Mouse (Mus musculus) layer of hippocampus, postnatal 14 days (tissue): Measurements from ENCODE around the gene Gm10490. TPM values are rescaled to one million over a fixed set of nuclear protein-coding genes. Genes with fewer than 3 reads are reported as not detected.
A peak's percentile ranks its signal among the peaks of the same experiment; 100 is the strongest.

ENCODE experiments used
- DNase-seq, 2 experiments: peaks; one replicate each; pipeline ENCODE4 v3.0.0; 2021 to 2022; ENCODE audit warnings: low spot score in 2 of 2, mixed read lengths in 1 of 2
- total RNA-seq, 2 experiments: library from RNA; stranded (reverse); gene quantifications; 2 replicates each; pipeline ENCODE4 v1.2.3; 2021

The Gm10490 gene
- total RNA-seq, 2 experiments from 2014 or later = not detected

GRCm38 (mm10) chrX:7926266-7926665 lies 16.9 kb downstream of the Gm10490 start:
- no peak for DNase-seq

GRCm38 (mm10) chrX:7927116-7927515 lies 17.8 kb downstream of the Gm10490 start:
- DNase-seq = no peak

GRCm38 (mm10) chrX:7928270-7928790 lies 19.0 kb downstream of the Gm10490 start, which contains the start of gene Eras:
TSS of gene Eras (minus strand) at chrX:7928607.
- no peak for DNase-seq

- no peak for DNase-seq
Observed at GRCm38 (mm10) chrX:7936874-7937273, 27.5 kb downstream of the Gm10490 start.

GRCm38 (mm10) chrX:7937667-7938066 lies 28.3 kb downstream of the Gm10490 start:
- no peak for DNase-seq

GRCm38 (mm10) chrX:7945618-7946017 lies 36.3 kb downstream of the Gm10490 start:
- no peak for DNase-seq

- DNase-seq = no peak
Observed at GRCm38 (mm10) chrX:7947108-7947899, 38.0 kb downstream of the Gm10490 start, which contains the start of gene Hdac6. TSS of gene Hdac6 (minus strand) at chrX:7947889.

GRCm38 (mm10) chrX:7947900-7948492 lies 38.7 kb downstream of the Gm10490 start:
- DNase-seq = peak; percentile 88 to 95

GRCm38 (mm10) chrX:7950091-7950490 lies 40.7 kb downstream of the Gm10490 start:
- DNase-seq = no peak

- no peak for DNase-seq
Observed at GRCm38 (mm10) chrX:7958868-7959267, 49.5 kb downstream of the Gm10490 start.

Other genes starting within 250 kb of the Gm10490 start
- gene Plp2, start 238.2 kb upstream of the Gm10490 start, total RNA-seq = 1 to 10 TPM; 7.0 to 9.6 TPM
- under 1 TPM; 0.25 to 0.31 TPM for gene Magix, start 228.3 kb upstream of the Gm10490 start, total RNA-seq
- gene Gpkow, start 212.4 kb upstream of the Gm10490 start, total RNA-seq = 10 to 100 TPM; 33.2 to 36.3 TPM
- gene Wdr45, start 195.2 kb upstream of the Gm10490 start, total RNA-seq = 10 to 100 TPM; 47.7 to 48.1 TPM
- gene Gm45208, start 187.3 kb upstream of the Gm10490 start, total RNA-seq = not detected
- gene Praf2, start 181.1 kb upstream of the Gm10490 start, total RNA-seq = 100 to 1,000 TPM in 1 of 2 experiments, 10 to 100 TPM in 1; 98.2 to 107 TPM
- gene Ccdc120, start 158.6 kb upstream of the Gm10490 start, total RNA-seq = 10 to 100 TPM; 15.5 to 19.6 TPM
- 10 to 100 TPM; 31.7 to 34.4 TPM for gene Tfe3, start 147.0 kb upstream of the Gm10490 start, total RNA-seq
- 10 to 100 TPM; 88.1 to 98.9 TPM for gene Gripap1, start 119.8 kb upstream of the Gm10490 start, total RNA-seq
- 10 to 100 TPM in 1 of 2 experiments, 1 to 10 TPM in 1; 9.8 to 10.0 TPM for gene Kcnd1, start 87.3 kb upstream of the Gm10490 start, total RNA-seq
- gene Otud5, start 68.2 kb upstream of the Gm10490 start, total RNA-seq = 10 to 100 TPM; 64.1 to 64.9 TPM
- gene Pim2, start 31.3 kb upstream of the Gm10490 start, total RNA-seq = 10 to 100 TPM; 43.2 to 49.5 TPM
- gene Slc35a2, start 25.5 kb upstream of the Gm10490 start, total RNA-seq = 10 to 100 TPM; 45.9 to 52.7 TPM
- 10 to 100 TPM; 72.6 to 80.1 TPM for gene Pqbp1, start 10.3 kb upstream of the Gm10490 start, total RNA-seq
- gene Timm17b, start 10.2 kb upstream of the Gm10490 start, total RNA-seq = 10 to 100 TPM; 20.8 to 23.9 TPM
- gene Gm10491, start 1.7 kb upstream of the Gm10490 start, total RNA-seq = not detected
- gene Pcsk1n, start 10.3 kb downstream of the Gm10490 start, total RNA-seq = 100 to 1,000 TPM; 340 to 344 TPM
- gene Eras, start 19.1 kb downstream of the Gm10490 start, total RNA-seq = not detected
- 10 to 100 TPM; 46.0 to 54.4 TPM for gene Hdac6, start 38.3 kb downstream of the Gm10490 start, total RNA-seq
- gene Gata1, start 68.5 kb downstream of the Gm10490 start, total RNA-seq = not detected
- not detected for gene Glod5, start 109.0 kb downstream of the Gm10490 start, total RNA-seq
- 10 to 100 TPM; 25.0 to 28.2 TPM for gene Suv39h1, start 165.2 kb downstream of the Gm10490 start, total RNA-seq
- 1 to 10 TPM; 2.0 to 2.2 TPM for gene Was, start 181.0 kb downstream of the Gm10490 start, total RNA-seq
- gene Wdr13, start 223.3 kb downstream of the Gm10490 start, total RNA-seq = 100 to 1,000 TPM; 214 to 218 TPM
- 100 to 1,000 TPM; 193 to 258 TPM for gene Rbm3, start 236.3 kb downstream of the Gm10490 start, total RNA-seq